Mouse (Mus musculus) ES-Bruce4 (cell line): ENCODE measurements around the gene Thsd7b. TPM values are rescaled to one million over a fixed set of nuclear protein-coding genes. Genes with fewer than 3 reads are reported as not detected.

Source experiments
- H3K27ac ChIP-seq: 2 replicates; pipeline ENCODE4 v1.5.1; 2012; ENCODE audit warnings: low read length, inconsistent platforms; ENCODE audit not compliant: insufficient read depth
- H3K27me3 ChIP-seq: 2 replicates; pipeline ENCODE4 v1.6.1; 2012; ENCODE audit warnings: mild to moderate bottlenecking, low read length, inconsistent platforms; ENCODE audit not compliant: control insufficient read depth, poor library complexity, insufficient read depth, severe bottlenecking
- H3K36me3 ChIP-seq: 2 replicates; pipeline ENCODE4 v1.6.1; 2012; ENCODE audit warnings: inconsistent platforms, mild to moderate bottlenecking, low read length, moderate library complexity; ENCODE audit not compliant: control insufficient read depth, poor library complexity, insufficient read depth, severe bottlenecking
- H3K4me1 ChIP-seq: one replicate; pipeline ENCODE4 v1.8.1; 2011; ENCODE audit warnings: low read length; ENCODE audit not compliant: control insufficient read depth, insufficient read depth
- H3K4me3 ChIP-seq: 2 replicates; pipeline ENCODE4 v1.5.1; 2011; ENCODE audit warnings: low read depth, mild to moderate bottlenecking, low read length
- H3K9ac ChIP-seq: 2 replicates; pipeline ENCODE4 v1.6.1; 2012; ENCODE audit warnings: low read depth, mild to moderate bottlenecking, inconsistent platforms; ENCODE audit not compliant: poor library complexity, severe bottlenecking
- H3K9me3 ChIP-seq: replicated peaks from 2 replicates; pipeline ENCODE4 v1.6.1; 2012; ENCODE audit warnings: mild to moderate bottlenecking, low read length, inconsistent platforms; ENCODE audit not compliant: control insufficient read depth, poor library complexity, insufficient read depth, severe bottlenecking
- CTCF ChIP-seq: IDR thresholded peaks from one replicate; pipeline ENCODE4 v1.8.1; 2011; ENCODE audit warnings: low read depth, low read length
- EP300 ChIP-seq: IDR thresholded peaks from 2 replicates; pipeline ENCODE4 v1.6.1; 2011; ENCODE audit warnings: low read depth, low read length; ENCODE audit not compliant: insufficient read depth
- POLR2A ChIP-seq: IDR thresholded peaks from one replicate; pipeline ENCODE4 v1.8.1; 2011; ENCODE audit warnings: low read length; ENCODE audit not compliant: insufficient read depth
- polyA plus RNA-seq: library from polyadenylated mRNA; stranded (reverse); fragments of >200 nt; gene quantifications from 2 replicates; pipeline ENCODE4 v1.2.4, GENCODE M21; 2011; ENCODE audit warnings: low read depth; ENCODE audit not compliant: missing spikeins, insufficient read depth, insufficient read length

The Thsd7b gene
- polyA plus RNA-seq, 1 experiment = 0.18 TPM

- Histone ChIP-seq H3K27me3 (no peaks in the 10 kb centered on the region), H3K4me1 (no peaks in the 10 kb centered on the region), H3K9me3 (no peaks in the 10 kb centered on the region), H3K36me3 (no peaks in the 10 kb centered on the region), H3K9ac (no peak overlapping the region), H3K4me3 (no peak overlapping the region), H3K27ac (no peak overlapping the region)
- TF ChIP-seq CTCF (no peak), POLR2A (no peak), EP300 (no peak)
Measured at GRCm38 (mm10) chr1:129411584-129411983, 138.5 kb downstream of the Thsd7b start.

GRCm38 (mm10) chr1:129421581-129421980 is 148.5 kb downstream of the Thsd7b start:
- TF ChIP-seq POLR2A (no peak), EP300 (no peak), CTCF (no peak)
- no peaks in the 10 kb centered on the region for H3K4me1 ChIP-seq
- no peaks in the 10 kb centered on the region for H3K36me3 ChIP-seq
- H3K27me3 ChIP-seq = no peaks in the 10 kb centered on the region
- no peak overlapping the region for H3K27ac ChIP-seq
- no peaks in the 10 kb centered on the region for H3K9me3 ChIP-seq
- H3K9ac ChIP-seq = no peak overlapping the region
- no peak overlapping the region for H3K4me3 ChIP-seq

GRCm38 (mm10) chr1:129464414-129464813 is 191.3 kb downstream of the Thsd7b start:
- H3K9me3 ChIP-seq = no peaks in the 10 kb centered on the region
- no peak overlapping the region for H3K27ac ChIP-seq
- no peak for TF ChIP-seq CTCF
- no peak for TF ChIP-seq EP300
- TF ChIP-seq POLR2A = no peak
- no peaks in the 10 kb centered on the region for H3K4me1 ChIP-seq
- no peaks in the 10 kb centered on the region for H3K27me3 ChIP-seq
- H3K4me3 ChIP-seq = no peak overlapping the region
- no peaks in the 10 kb centered on the region for H3K36me3 ChIP-seq
- H3K9ac ChIP-seq = no peak overlapping the region

GRCm38 (mm10) chr1:129473504-129473903 is 200.4 kb downstream of the Thsd7b start:
- Histone ChIP-seq H3K36me3 (no peaks in the 10 kb centered on the region), H3K4me1 (no peaks in the 10 kb centered on the region), H3K4me3 (no peak overlapping the region), H3K27ac (no peak overlapping the region), H3K9me3 (no peaks in the 10 kb centered on the region), H3K27me3 (no peaks in the 10 kb centered on the region), H3K9ac (no peak overlapping the region)
- TF ChIP-seq EP300 = no peak
- TF ChIP-seq CTCF = no peak
- TF ChIP-seq POLR2A = no peak

GRCm38 (mm10) chr1:129484266-129485031 is 211.3 kb downstream of the Thsd7b start:
- no peak overlapping the region for H3K9ac ChIP-seq

GRCm38 (mm10) chr1:129491136-129491535 is 218.0 kb downstream of the Thsd7b start:
- Histone ChIP-seq H3K36me3 (no peaks in the 10 kb centered on the region), H3K27ac (no peak overlapping the region), H3K9me3 (no peaks in the 10 kb centered on the region), H3K4me3 (no peak overlapping the region), H3K27me3 (no peaks in the 10 kb centered on the region), H3K4me1 (no peaks in the 10 kb centered on the region), H3K9ac (no peak overlapping the region)
- no peak for TF ChIP-seq POLR2A
- TF ChIP-seq CTCF = no peak
- no peak for TF ChIP-seq EP300

More at GRCm38 (mm10) chr1:129484266-129485031, 211.3 kb downstream of the Thsd7b start:
- no peak for TF ChIP-seq EP300
- no peak for TF ChIP-seq POLR2A
- no peak for TF ChIP-seq CTCF
- Histone ChIP-seq H3K4me1 (no peaks in the 10 kb centered on the region), H3K36me3 (no peaks in the 10 kb centered on the region), H3K27me3 (no peaks in the 10 kb centered on the region), H3K4me3 (no peak overlapping the region), H3K9me3 (no peaks in the 10 kb centered on the region), H3K27ac (no peak overlapping the region)
